Mouse (Mus musculus) liver, embryonic 14.5 days (tissue): Measurements from ENCODE around the gene Ube3b.

Experiments
- CTCF ChIP-seq: IDR thresholded peaks from 2 replicates; pipeline ENCODE4 v1.5.1; 2016; ENCODE audit warnings: antibody characterized with exemption, low read depth, control low read depth
- EP300 ChIP-seq: IDR thresholded peaks from 2 replicates; pipeline ENCODE4 v1.6.1; 2016; ENCODE audit warnings: antibody characterized with exemption, low read depth

GRCm38 (mm10) chr5:114461238-114461637 is 80.8 kb downstream of the Ube3b start:
- peak; percentile 94 for TF ChIP-seq CTCF
- no peak for TF ChIP-seq EP300
